14 mouse cellular contexts compared by ENCODE assay signal in genomic region chr5:136796917-136797316, GRCm38 (mm10).
A peak's percentile ranks its signal among the peaks of the same experiment; 100 is the strongest.
DNase-seq lines count a peak whose midpoint lies in the region; ATAC-seq and TF ChIP-seq lines count a peak whose summit lies in the region.
"Had no signal": no experiment of that assay in that cellular context is flagged by ENCODE, and none has a peak within 500 bp of the region (broad histone marks: within the 10 kb centered on the region; RNA-seq: fewer than 3 reads in every experiment).

No protein-coding gene starts in this region.

- no peaks in the 10 kb centered on the region for H3K36me3 ChIP-seq in kidney, postnatal 0 days (ENCODE audit: insufficient read depth, low read length)
- H3K36me3 ChIP-seq: heart, embryonic 12.5 days had no signal

- no peak overlapping the region for H3K4me3 ChIP-seq in kidney, postnatal 0 days (replicated peaks; ENCODE audit: low read depth, low read length)
- H3K4me3 ChIP-seq: heart, embryonic 12.5 days; hindbrain, embryonic 12.5 days had no signal

- no peaks in the 10 kb centered on the region for H3K27me3 ChIP-seq in kidney, postnatal 0 days (ENCODE audit: insufficient read depth, low read length)
- H3K27me3 ChIP-seq: heart, embryonic 12.5 days; hindbrain, embryonic 12.5 days had no signal

- H3K4me2 ChIP-seq in kidney, postnatal 0 days (ENCODE audit: low read length), result no peak overlapping the region
- H3K4me2 ChIP-seq: heart, embryonic 12.5 days; hindbrain, embryonic 12.5 days had no signal

- H3K4me1 ChIP-seq in kidney, postnatal 0 days (replicated peaks; ENCODE audit: insufficient read depth, low read length), result no peaks in the 10 kb centered on the region

- no peak for ATAC-seq in kidney, postnatal 0 days (replicated peaks; ENCODE audit: low FRiP score, low read depth)
- ATAC-seq: forebrain, postnatal 0 days had no signal

- no peak overlapping the region for H3K27ac ChIP-seq in kidney, postnatal 0 days
- H3K27ac ChIP-seq: hindbrain, embryonic 12.5 days had no signal

- H3K9me3 ChIP-seq in kidney, postnatal 0 days (replicated peaks; ENCODE audit: low read length), result no peaks in the 10 kb centered on the region

- peak; percentile 53 for DNase-seq in embryo, embryonic 11 days
- no peak for DNase-seq in embryo, embryonic 10 days (ENCODE audit: low spot score)
- DNase-seq in kidney, postnatal 0 days (ENCODE audit: low spot score), result peak; percentile 44
- no peak for DNase-seq in kidney, adult 8-10 months
- DNase-seq in spleen, postnatal 36 days (ENCODE audit: low spot score in 2 of 2), result peak; percentile 47 to 53
- DNase-seq in spleen, postnatal 14 days (ENCODE audit: low spot score in 2 of 2), result no peak
- DNase-seq in adrenal gland, adult 8-10 months, result no peak
- no peak for DNase-seq in layer of hippocampus, adult 9-10 months (ENCODE audit: low spot score)
- DNase-seq: cerebellum, postnatal 10 days; forebrain, postnatal 0 days; gastrocnemius, postnatal 10 days; thymus, postnatal 36 days had no signal

- H3K9ac ChIP-seq in kidney, postnatal 0 days (ENCODE audit: low read depth, low read length), result no peak overlapping the region
- H3K9ac ChIP-seq: forebrain, postnatal 0 days; heart, embryonic 12.5 days; hindbrain, embryonic 12.5 days had no signal

- TF ChIP-seq CTCF in kidney, postnatal 0 days (IDR thresholded peaks at IDR 0.05; ENCODE audit: low read depth), result no peak

- 0% methylated on average over 2 of the region's 2 CpGs for WGBS in kidney, postnatal 0 days

Comparison
In these comparisons a context has a peak if more than half of its experiments do, and no peak if none do; other contexts are left out.
1. DNase-seq: peak in embryo, embryonic 11 days (single experiment), kidney, postnatal 0 days (single experiment) and spleen, postnatal 36 days (2 of 2); none in embryo, embryonic 10 days (single experiment), kidney, adult 8-10 months (0 of 2), spleen, postnatal 14 days (0 of 2), adrenal gland, adult 8-10 months (single experiment) and layer of hippocampus, adult 9-10 months (single experiment).